In the genomic region with DNA sequence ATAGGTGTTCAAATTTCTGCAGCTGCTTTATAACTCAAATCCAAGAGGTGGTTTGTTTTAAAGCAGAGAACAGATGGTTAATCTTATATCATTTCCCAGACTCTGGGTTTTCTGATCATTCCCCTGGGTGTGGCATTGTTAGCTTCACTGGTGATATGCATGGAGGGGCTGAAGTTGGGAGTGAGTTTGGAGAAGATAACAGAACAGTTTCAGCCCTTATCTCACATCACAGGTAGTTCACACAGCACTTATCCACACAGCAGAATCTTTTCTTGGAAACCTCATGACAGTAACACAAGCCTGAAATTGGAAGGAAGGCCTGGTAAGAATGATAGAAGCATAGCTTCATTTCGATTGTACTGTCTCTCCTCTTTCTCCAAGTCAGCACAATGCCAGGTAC, we compare ENCODE assay signal across 27 mouse cellular contexts.
A peak's percentile ranks its signal among the peaks of the same experiment; 100 is the strongest.
DNase-seq lines count a peak whose midpoint lies in the region; ATAC-seq and TF ChIP-seq lines count a peak whose summit lies in the region.
"Had no signal": no experiment of that assay in that cellular context is flagged by ENCODE, and none has a peak within 500 bp of the region (broad histone marks: within the 10 kb centered on the region; RNA-seq: fewer than 3 reads in every experiment).

No protein-coding gene starts in this region.

- DNase-seq in liver, embryonic 11.5 days (ENCODE audit: low spot score): no peak
- no peak for DNase-seq in liver
- DNase-seq in liver, embryonic 13.5 days: peak; percentile 6
- no peak for DNase-seq in stomach, postnatal 0 days (ENCODE audit: low spot score)
- no peak for DNase-seq in heart, postnatal 14 days
- no peak for DNase-seq in right cerebral cortex, postnatal 36 days (ENCODE audit: low spot score in 2 of 2)
- DNase-seq: adrenal gland, postnatal 10 days; adrenal gland, postnatal 36 days; cerebellum, adult 11-12 months; cerebellum, adult 8-10 months; cerebellum, postnatal 10 days; cerebellum, postnatal 36 days; embryo, embryonic 11 days; forebrain, postnatal 0 days; gastrocnemius, adult 2 months; gastrocnemius, postnatal 14 days; heart, adult 11 months; heart, postnatal 36 days had no signal

- peak; percentile 74; the same call in 1 of the 2 replicates for ATAC-seq in liver, embryonic 11.5 days (replicated peaks; ENCODE audit: low FRiP score)
- peak; percentile 74 for ATAC-seq in liver, embryonic 13.5 days (ENCODE audit: low read depth)
- ATAC-seq in liver, embryonic 16.5 days (ENCODE audit: low read depth): peak; percentile 68
- ATAC-seq in megakaryocyte-erythroid progenitor cell, adult 5-6 weeks (replicated peaks; ENCODE audit: low FRiP score, low TSS enrichment, poor library complexity, severe bottlenecking): peak; percentile 44; the same call in 1 of the 2 replicates
- ATAC-seq in stomach, postnatal 0 days (ENCODE audit: low FRiP score, low TSS enrichment): no peak
- ATAC-seq: forebrain, embryonic 14.5 days; forebrain, postnatal 0 days; hindbrain, embryonic 16.5 days; Patski had no signal

- no peak overlapping the region for H3K27ac ChIP-seq in liver, embryonic 11.5 days (ENCODE audit: low read depth, low read length)
- no peak overlapping the region for H3K27ac ChIP-seq in liver, embryonic 13.5 days
- no peak overlapping the region for H3K27ac ChIP-seq in liver, embryonic 16.5 days (ENCODE audit: low read length)
- H3K27ac ChIP-seq in stomach, postnatal 0 days (replicated peaks): no peak overlapping the region
- H3K27ac ChIP-seq: forebrain, embryonic 10.5 days; gastrocnemius, adult 2 months; hindbrain, embryonic 10.5 days; hindbrain, embryonic 13.5 days had no signal

- TF ChIP-seq CTCF in stomach, postnatal 0 days (IDR thresholded peaks at IDR 0.05; ENCODE audit: low read depth): no peak

- H3K4me2 ChIP-seq in liver, embryonic 11.5 days: no peak overlapping the region
- H3K4me2 ChIP-seq in liver, embryonic 13.5 days: no peak overlapping the region
- H3K4me2 ChIP-seq in liver, embryonic 16.5 days (ENCODE audit: low read depth, low read length): no peak overlapping the region
- H3K4me2 ChIP-seq in stomach, postnatal 0 days (replicated peaks; ENCODE audit: low read depth): no peak overlapping the region
- H3K4me2 ChIP-seq: heart, embryonic 11.5 days; hindbrain, embryonic 13.5 days had no signal

- no peaks in the 10 kb centered on the region for H3K9me3 ChIP-seq in liver, embryonic 11.5 days (ENCODE audit: control insufficient read depth, low read length)
- no peaks in the 10 kb centered on the region for H3K9me3 ChIP-seq in liver, embryonic 13.5 days (replicated peaks)
- no peaks in the 10 kb centered on the region for H3K9me3 ChIP-seq in liver, embryonic 16.5 days (replicated peaks; ENCODE audit: control insufficient read depth, low read length)
- no peaks in the 10 kb centered on the region for H3K9me3 ChIP-seq in stomach, postnatal 0 days (ENCODE audit: control insufficient read depth, low read length)
- H3K9me3 ChIP-seq: forebrain, embryonic 10.5 days; hindbrain, embryonic 10.5 days; hindbrain, embryonic 13.5 days had no signal

- intact Hi-C loops in heart, postnatal 14 days (cut with DNase I): no loop called here

- H3K36me3 ChIP-seq in liver, embryonic 11.5 days (ENCODE audit: control insufficient read depth, insufficient read depth, low read length): no peaks in the 10 kb centered on the region
- H3K36me3 ChIP-seq in liver, embryonic 13.5 days: no peaks in the 10 kb centered on the region
- H3K36me3 ChIP-seq in liver, embryonic 16.5 days (ENCODE audit: control insufficient read depth, insufficient read depth): no peaks in the 10 kb centered on the region
- H3K36me3 ChIP-seq in stomach, postnatal 0 days (ENCODE audit: control insufficient read depth, insufficient read depth, low read length): no peaks in the 10 kb centered on the region
- H3K36me3 ChIP-seq: forebrain, embryonic 10.5 days; hindbrain, embryonic 10.5 days; hindbrain, embryonic 13.5 days had no signal

- no peaks in the 10 kb centered on the region for H3K27me3 ChIP-seq in liver, embryonic 11.5 days (replicated peaks; ENCODE audit: control insufficient read depth, insufficient read depth, low read length)
- no peaks in the 10 kb centered on the region for H3K27me3 ChIP-seq in liver, embryonic 13.5 days
- H3K27me3 ChIP-seq in liver, embryonic 16.5 days (ENCODE audit: control insufficient read depth, insufficient read depth, low read depth, low read length): no peaks in the 10 kb centered on the region
- no peaks in the 10 kb centered on the region for H3K27me3 ChIP-seq in stomach, postnatal 0 days (ENCODE audit: control insufficient read depth, insufficient read depth, low read length)
- H3K27me3 ChIP-seq: hindbrain, embryonic 13.5 days had no signal

- H3K4me3 ChIP-seq in liver, embryonic 11.5 days (ENCODE audit: low read depth, low read length): no peak overlapping the region
- no peak overlapping the region for H3K4me3 ChIP-seq in liver, embryonic 13.5 days (replicated peaks)
- no peak overlapping the region for H3K4me3 ChIP-seq in liver, embryonic 16.5 days (ENCODE audit: low read depth, low read length)
- H3K4me3 ChIP-seq in stomach, postnatal 0 days (ENCODE audit: low read depth, low read length): no peak overlapping the region
- H3K4me3 ChIP-seq: forebrain, embryonic 10.5 days; gastrocnemius, adult 2 months; hindbrain, embryonic 10.5 days; hindbrain, embryonic 13.5 days had no signal

- no peak overlapping the region for H3K9ac ChIP-seq in liver, embryonic 11.5 days (ENCODE audit: low read depth, low read length)
- no peak overlapping the region for H3K9ac ChIP-seq in liver, embryonic 13.5 days
- H3K9ac ChIP-seq in liver, embryonic 16.5 days (ENCODE audit: low read depth, low read length): no peak overlapping the region
- H3K9ac ChIP-seq in stomach, postnatal 0 days (ENCODE audit: low read length): no peak overlapping the region
- H3K9ac ChIP-seq: forebrain, postnatal 0 days; hindbrain, embryonic 13.5 days had no signal

- no peak for TF ChIP-seq EP300 in stomach, postnatal 0 days (optimal IDR thresholded peaks at IDR 0.05)

- WGBS in liver, embryonic 11.5 days: 72% methylated on average over 1 of the region's 1 CpGs
- WGBS in liver, embryonic 13.5 days (ENCODE audit: insufficient replicate concordance): 24% methylated on average over 1 of the region's 1 CpGs
- 34% methylated on average over 1 of the region's 1 CpGs for WGBS in liver, embryonic 16.5 days (ENCODE audit: insufficient replicate concordance)
- 95% methylated on average over 1 of the region's 1 CpGs for WGBS in stomach, postnatal 0 days

- H3K4me1 ChIP-seq in liver, embryonic 11.5 days (replicated peaks; ENCODE audit: control insufficient read depth, insufficient read depth, low read length): no peaks in the 10 kb centered on the region
- H3K4me1 ChIP-seq in liver, embryonic 13.5 days (replicated peaks): peaks cover 9% of the 10 kb centered on the region; the same call in 1 of the 2 replicates
- H3K4me1 ChIP-seq in liver, embryonic 16.5 days (ENCODE audit: control insufficient read depth, low read depth, low read length): no peaks in the 10 kb centered on the region
- H3K4me1 ChIP-seq in stomach, postnatal 0 days (replicated peaks; ENCODE audit: control insufficient read depth, insufficient read depth): no peaks in the 10 kb centered on the region
- H3K4me1 ChIP-seq: forebrain, embryonic 10.5 days; hindbrain, embryonic 10.5 days; hindbrain, embryonic 13.5 days had no signal
